Mouse (Mus musculus) cerebellum, postnatal 10 days (tissue): ENCODE data around the gene Rab44.
"Not testable (repeated sequence)": the region's sequence is repeated elsewhere in the genome, so short reads cannot be mapped to it uniquely, and the experiment has no call there.

Source experiments
- DNase-seq, 2 experiments: peaks; one replicate each; pipeline ENCODE4 v3.0.0; 2021; ENCODE audit warnings: mixed read lengths in 2 of 2

The Rab44 gene

GRCm38 (mm10) chr17:29091348-29091944, 22.5 kb upstream of the Rab44 start:
- DNase-seq = peak in 1 of 2 experiments; percentile 10

- DNase-seq = peak; percentile 48 to 51
Measured at GRCm38 (mm10) chr17:29092497-29092896, 21.4 kb upstream of the Rab44 start.

- DNase-seq = peak; percentile 88 to 92
Measured at GRCm38 (mm10) chr17:29093110-29093952, 20.6 kb upstream of the Rab44 start.

- DNase-seq = peak in 1 of 2 experiments; percentile 64
Measured at GRCm38 (mm10) chr17:29093961-29094309, 20.0 kb upstream of the Rab44 start.

GRCm38 (mm10) chr17:29094310-29095181, 19.4 kb upstream of the Rab44 start:
- peak; percentile 75 to 79 for DNase-seq

GRCm38 (mm10) chr17:29095201-29095733, 18.7 kb upstream of the Rab44 start:
- peak; percentile 98 to 99 for DNase-seq

- DNase-seq = no peak
Measured at GRCm38 (mm10) chr17:29096245-29096644, 17.7 kb upstream of the Rab44 start.

GRCm38 (mm10) chr17:29096851-29097561, 16.9 kb upstream of the Rab44 start:
- DNase-seq = peak in 1 of 2 experiments; percentile 11

- DNase-seq = peak in 1 of 2 experiments; percentile 6
Measured at GRCm38 (mm10) chr17:29098291-29098690, 15.7 kb upstream of the Rab44 start.

- DNase-seq = peak in 1 of 2 experiments; percentile 25
Measured at GRCm38 (mm10) chr17:29099076-29099475, 14.9 kb upstream of the Rab44 start.

GRCm38 (mm10) chr17:29100627-29101026, 13.3 kb upstream of the Rab44 start:
- peak in 1 of 2 experiments; percentile 1 for DNase-seq

- not testable (repeated sequence) for DNase-seq
Measured at GRCm38 (mm10) chr17:29110356-29110755, 3.6 kb upstream of the Rab44 start.

GRCm38 (mm10) chr17:29111332-29111731, 2.6 kb upstream of the Rab44 start:
- DNase-seq = no peak

- no peak for DNase-seq
Measured at GRCm38 (mm10) chr17:29116023-29116422, 2.1 kb downstream of the Rab44 start.

GRCm38 (mm10) chr17:29117006-29117648, 3.2 kb downstream of the Rab44 start:
- no peak for DNase-seq

- DNase-seq = no peak
Measured at GRCm38 (mm10) chr17:29118057-29118456, 4.1 kb downstream of the Rab44 start.

- DNase-seq = peak; percentile 76 to 78
Measured at GRCm38 (mm10) chr17:29120666-29121065, 6.7 kb downstream of the Rab44 start.

GRCm38 (mm10) chr17:29122817-29123216, 8.9 kb downstream of the Rab44 start:
- peak in 1 of 2 experiments; percentile 15 for DNase-seq

- peak in 1 of 2 experiments; percentile 0 for DNase-seq
Measured at GRCm38 (mm10) chr17:29123578-29124174, 9.7 kb downstream of the Rab44 start.

- DNase-seq = peak in 1 of 2 experiments; percentile 0
Measured at GRCm38 (mm10) chr17:29126561-29126960, 12.6 kb downstream of the Rab44 start.

- no peak for DNase-seq
Measured at GRCm38 (mm10) chr17:29129341-29129740, 15.4 kb downstream of the Rab44 start.
